Mouse (Mus musculus): Measurements from ENCODE around the gene Brf1.

GRCm38 (mm10) chr12:112958303-112958702, 42.2 kb downstream of the Brf1 start:
- peak; percentile 51; the same call in 1 of the 2 replicates for TF ChIP-seq CTCF (IDR thresholded peaks at IDR 0.05; ENCODE audit: borderline replicate concordance, extremely low read depth, insufficient read depth, insufficient read length)
- no peak for TF ChIP-seq POLR2A (IDR thresholded peaks at IDR 0.05; ENCODE audit: borderline replicate concordance, extremely low read depth, insufficient read depth, insufficient read length, poor library complexity, severe bottlenecking)

Data from brain, embryonic 14.5 days (tissue).